Mouse (Mus musculus): ENCODE results near the gene Scaf4.
"Not testable (repeated sequence)": the region's sequence is repeated elsewhere in the genome, so short reads cannot be mapped to it uniquely, and the experiment has no call there.

Scaf4 gene

DNA sequence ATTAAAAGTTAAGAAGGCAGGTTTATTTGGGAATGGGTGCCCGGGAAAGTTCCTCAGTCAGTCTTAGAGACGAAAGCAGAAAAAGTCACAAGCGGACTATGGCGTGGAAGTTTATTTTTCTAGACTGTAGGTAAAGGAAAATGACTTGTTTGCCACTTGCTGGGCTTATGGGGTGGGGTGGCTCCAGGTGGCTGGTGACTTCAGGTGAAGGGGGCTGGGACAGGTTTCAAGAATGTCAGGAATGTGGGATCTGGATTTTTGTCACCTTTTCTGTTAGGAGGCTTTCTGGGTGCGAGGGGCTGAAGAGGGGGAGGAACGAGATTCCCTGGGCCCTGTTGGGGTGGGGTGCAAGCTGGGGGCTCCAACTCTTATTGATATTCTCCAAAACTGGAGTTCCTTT, 7.4 kb upstream of the Scaf4 start:
- no peak for DNase-seq (ENCODE audit: low read depth, low spot score)

DNA sequence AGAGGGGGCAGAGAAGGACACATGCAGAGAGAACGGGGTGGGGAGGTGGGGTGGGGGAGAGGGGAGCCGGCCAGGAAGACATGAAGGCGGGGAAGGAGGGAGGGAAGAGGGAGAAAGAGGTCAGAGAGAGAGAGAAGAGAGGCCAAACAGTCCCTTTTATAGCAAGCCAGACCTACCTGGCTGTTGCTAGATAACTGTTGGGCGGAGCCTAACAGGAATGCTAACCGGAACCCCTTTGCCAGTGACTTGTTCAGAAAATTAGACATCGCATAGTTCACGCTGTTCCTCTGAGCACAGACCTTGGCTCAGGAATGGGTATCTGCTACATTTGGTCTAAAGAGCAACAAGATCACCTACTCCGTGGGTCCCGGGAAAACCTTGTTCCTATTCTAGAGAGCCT, 6.7 kb upstream of the Scaf4 start:
- DNase-seq (ENCODE audit: low read depth, low spot score), result no peak

DNA sequence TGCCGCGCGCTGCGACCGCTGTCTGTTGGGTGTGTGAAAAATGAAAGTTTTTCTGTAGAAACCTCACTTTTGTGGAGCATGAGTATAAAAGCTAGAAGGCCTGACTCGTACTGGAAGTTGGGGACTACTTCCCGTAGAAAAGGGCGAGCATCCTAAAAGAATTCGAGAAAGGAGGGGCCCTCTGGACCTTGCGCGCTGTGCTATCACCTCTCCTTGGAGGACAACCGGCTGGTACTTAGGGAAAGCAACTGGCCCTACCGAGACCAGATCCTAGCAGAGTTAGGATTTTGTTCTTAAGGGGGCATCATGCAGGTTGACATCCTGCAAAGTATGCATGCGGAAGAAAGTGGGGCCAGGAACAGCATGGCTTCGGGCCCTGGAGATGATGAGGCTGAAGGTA, 613 bp upstream of the Scaf4 start:
- no peak for DNase-seq (ENCODE audit: low read depth, low spot score)

DNA sequence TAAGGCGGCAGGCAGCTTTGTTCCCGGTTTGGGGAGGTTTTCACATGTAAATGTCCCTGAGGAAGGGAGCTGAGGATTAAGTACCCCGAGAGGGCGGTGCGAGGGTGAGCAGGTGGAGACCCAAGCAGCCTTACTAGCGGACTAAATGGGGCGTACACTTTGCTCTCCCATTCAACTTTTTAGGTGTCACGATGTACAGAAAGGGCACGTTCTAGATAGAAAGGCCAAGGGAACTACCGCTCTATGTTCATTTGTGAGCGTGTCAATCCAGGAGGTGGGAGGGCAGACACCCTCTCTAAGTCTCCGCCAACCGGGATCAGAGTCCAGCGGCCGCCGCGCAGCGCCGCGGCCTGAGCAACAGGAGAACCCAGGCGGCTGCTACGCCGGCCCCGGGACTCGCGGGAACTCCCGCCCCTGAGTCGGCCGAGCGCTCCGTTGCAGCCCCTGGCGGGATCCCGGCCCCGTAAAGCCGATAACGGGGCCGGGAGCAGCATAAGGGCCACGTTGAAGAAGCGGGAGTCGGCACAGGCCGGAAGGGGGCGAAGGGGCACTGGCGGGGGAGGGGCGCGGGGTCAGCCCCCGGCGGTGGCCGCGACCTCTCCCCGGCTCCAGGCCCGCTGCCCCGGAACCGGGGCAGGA, 918 bp downstream of the Scaf4 start:
- peak; percentile 66 for DNase-seq (ENCODE audit: low read depth, low spot score)

DNA sequence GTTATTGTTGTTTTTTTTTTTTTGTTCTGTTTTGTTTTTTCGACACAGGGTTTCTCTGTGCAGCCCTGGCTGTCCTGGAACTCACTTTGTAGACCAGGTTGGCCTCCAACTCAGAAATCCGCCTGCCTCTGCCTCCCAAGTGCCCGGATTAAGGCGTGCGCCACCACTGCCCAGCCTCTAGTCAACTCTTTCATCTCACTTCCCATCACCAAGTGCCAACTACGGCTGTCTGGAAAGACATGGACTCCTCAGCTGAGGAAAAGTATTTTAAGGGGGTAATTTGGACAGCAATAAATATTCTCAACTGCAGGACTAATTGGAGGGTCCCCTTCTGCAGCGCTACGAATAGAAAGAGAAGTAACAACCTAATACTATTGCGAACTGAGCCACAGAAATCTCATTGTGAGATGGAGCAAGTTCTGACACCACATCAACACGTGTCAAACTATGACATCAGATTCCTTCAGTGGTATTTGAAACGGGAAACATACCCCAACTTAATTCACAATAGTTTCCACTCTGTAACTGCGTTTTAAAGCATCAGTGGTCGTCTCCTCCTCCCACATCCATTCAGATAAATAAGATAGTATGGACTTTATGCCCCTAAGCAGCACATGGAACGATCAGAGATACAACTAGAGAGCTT, 1.6 kb downstream of the Scaf4 start:
- DNase-seq (ENCODE audit: low read depth, low spot score), result peak; percentile 62

DNA sequence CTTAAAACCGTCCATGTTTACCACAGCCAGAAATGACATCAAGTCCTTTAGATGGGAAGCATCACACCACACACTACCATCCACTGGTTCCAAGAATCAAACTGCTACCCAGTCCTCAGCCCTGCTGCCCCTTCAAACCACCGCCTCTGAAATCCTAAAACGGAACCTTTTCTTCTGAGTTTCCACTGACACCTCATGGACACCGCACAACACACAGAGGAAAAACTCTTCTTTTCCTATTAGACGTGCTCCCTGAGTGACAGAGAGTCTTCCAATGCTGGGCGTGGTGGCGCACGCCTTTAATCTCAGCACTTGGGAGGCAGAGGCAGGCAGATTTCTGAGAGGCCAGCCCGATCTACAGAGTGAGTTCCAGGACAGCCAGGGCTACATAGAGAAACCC, 2.9 kb downstream of the Scaf4 start:
- DNase-seq (ENCODE audit: low read depth, low spot score), result no peak

DNA sequence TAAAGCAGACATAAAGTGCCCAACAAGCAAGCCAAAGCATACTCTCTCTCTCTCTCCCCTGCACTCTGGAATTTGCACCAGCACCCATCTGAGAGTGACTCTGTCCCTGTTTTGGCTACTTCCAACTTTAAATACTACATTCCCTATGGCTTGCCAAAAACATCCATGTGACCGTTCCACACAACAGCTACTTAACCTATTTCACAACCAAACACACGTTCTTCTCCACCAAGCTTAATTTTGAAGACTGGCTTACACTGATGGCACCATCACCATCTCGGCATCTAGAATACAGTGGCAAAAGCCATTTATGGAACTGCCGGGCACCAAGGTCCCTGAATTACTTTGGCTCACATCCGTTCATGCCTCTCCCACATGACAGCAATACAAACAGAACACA, 3.3 kb downstream of the Scaf4 start:
- DNase-seq (ENCODE audit: low read depth, low spot score), result no peak

DNA sequence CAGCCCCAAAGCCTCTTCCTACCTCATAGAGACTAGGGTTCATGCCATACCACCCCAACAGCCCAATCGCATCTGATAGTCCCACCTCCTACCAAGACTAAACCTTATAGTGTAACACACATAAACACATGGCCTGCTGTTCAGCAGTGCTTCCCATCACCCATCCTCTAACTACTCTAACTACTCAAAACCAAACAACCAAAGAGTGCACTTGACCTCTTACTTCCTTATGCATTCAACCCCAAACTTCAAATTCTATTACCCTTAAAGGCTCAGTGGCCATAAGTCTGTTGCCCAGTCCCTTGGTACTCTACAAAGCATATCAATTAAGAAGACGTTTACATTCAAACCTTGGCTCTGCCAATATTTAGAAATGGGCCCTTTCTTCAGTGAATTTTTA, 3.8 kb downstream of the Scaf4 start:
- DNase-seq (ENCODE audit: low read depth, low spot score), result peak; percentile 51

DNA sequence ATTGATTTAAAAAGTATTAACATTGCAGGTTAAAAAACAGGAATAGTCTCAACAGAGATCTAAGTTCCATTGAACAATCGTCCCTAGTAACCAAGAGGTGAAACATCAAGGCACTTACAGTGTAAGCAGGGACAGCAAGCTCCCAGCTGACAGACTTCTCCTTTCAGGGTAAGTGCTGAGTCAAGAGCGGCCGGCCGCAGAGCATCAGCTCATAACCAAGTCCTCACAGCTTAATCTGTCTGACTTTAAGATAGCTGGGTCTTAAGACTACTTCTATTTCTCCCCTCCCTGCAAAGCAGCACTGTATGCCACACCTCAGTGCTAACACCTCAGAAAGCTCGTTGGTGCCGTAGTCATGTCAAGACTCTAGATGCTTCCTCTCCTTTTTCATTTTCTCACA, 5.2 kb downstream of the Scaf4 start:
- peak; percentile 85 for DNase-seq (ENCODE audit: low read depth, low spot score)

DNA sequence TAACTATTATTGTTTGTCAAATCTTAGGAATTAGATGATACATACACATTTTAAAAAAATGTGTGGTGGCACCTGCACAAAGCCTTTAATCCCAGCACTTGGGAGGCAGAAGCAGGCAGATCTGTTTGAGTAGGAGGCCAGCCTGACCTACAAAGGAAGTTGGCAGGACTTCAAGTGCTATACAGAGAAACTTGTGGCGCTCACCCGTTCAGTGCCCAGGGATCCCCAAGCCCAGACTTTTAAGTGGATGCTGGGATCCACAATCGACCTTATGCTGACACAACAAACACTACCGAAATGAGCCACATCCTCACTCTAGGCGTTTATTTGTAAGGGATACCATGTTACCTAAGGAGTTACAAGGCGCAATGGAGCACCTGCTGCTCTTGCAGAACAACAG, 8.8 kb downstream of the Scaf4 start:
- no peak for DNase-seq (ENCODE audit: low read depth, low spot score)

DNA sequence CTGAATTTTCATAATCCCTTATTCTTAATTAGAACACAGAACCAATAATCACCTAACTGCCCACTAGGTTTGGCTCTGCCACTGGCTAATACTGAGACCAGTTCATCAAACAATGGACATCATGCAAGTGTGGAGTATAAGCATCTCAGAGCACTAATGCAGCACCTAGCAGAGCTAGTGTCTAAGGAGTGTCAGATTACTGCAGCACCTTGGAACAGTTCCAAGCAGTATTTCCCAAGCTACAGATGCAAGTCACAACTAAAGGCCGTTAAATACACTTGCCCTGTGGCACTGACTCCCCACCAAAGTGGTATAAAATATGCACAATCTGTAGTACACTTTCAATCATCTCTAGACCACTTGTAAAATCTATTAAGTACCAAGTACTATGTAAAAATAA, 17.7 kb downstream of the Scaf4 start:
- no peak for DNase-seq (ENCODE audit: low read depth, low spot score)

DNA sequence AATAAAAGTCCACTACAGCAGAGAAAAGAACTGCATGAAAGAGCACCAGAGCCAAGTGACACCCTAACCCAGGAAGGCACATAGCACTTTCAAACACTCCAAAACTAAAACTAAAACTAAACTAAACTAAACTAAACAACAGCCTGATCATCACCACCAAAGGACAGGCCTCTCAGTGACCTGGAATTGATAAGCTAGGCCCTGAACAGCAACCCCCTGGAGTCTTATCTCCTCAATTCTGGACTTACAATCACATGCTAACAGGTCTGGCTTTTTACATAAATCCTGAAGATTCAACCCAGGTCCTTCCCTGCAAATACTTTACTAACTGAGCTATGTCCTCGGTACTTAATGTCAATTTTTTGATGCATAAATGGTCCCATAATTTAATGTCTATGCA, 19.2 kb downstream of the Scaf4 start:
- DNase-seq (ENCODE audit: low read depth, low spot score), result no peak

DNA sequence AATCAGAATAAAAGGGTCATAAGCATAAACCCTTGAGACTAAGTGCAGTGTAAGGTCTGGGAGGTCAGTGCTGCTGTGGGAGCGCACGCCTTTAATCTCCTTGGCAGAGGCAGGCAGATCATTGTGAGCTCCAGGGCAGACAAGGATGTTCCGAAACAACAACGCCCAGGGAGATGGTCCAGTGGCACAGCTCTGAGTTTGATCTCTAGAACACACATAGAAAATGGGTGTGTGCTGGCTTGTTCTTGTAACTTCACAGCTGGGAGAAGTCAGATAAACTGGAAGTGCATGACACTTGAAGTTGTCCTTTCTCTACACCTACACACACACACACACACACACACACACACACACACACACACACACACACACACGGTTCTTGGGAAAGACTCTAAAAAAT, 20.3 kb downstream of the Scaf4 start:
- DNase-seq (ENCODE audit: low read depth, low spot score), result no peak

DNA sequence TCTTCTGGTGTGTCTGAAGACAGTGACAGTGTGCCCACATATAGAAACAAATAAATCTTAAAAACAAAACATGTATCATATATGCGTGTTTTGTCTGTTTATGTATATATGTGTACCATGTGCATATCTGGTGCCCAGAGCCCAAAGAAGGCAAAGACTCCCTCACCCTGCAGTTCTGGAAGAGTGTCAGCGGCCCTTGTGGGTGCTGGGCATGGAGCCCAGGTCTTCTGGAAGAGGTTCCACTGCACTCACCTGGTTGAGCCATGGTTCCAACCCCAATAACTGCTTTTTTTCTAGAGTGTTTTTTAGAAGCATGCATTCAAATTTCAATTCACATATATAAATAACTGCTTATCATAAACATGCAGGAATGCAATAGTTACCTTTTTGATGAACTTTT, 22.5 kb downstream of the Scaf4 start:
- DNase-seq (ENCODE audit: low read depth, low spot score), result no peak

DNA sequence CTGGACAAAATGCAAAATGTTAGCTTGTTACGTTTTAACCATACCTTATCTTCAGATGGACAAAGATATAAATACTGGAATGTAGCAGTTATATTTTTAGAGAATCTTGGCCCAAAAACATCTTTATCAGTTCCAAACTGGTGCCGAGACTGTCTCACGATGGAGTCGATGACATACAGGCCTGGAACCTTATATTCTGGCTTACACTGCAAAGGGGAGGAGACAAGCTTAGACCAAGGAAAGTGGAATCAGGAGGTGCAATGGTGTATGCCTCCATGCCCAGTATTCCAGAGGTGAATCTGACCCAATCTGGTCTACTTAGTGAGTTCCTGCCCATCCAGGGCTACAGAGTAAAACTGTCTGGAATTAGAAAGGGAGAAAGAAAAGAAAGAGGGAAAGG, 24.2 kb downstream of the Scaf4 start:
- DNase-seq (ENCODE audit: low read depth, low spot score), result no peak

DNA sequence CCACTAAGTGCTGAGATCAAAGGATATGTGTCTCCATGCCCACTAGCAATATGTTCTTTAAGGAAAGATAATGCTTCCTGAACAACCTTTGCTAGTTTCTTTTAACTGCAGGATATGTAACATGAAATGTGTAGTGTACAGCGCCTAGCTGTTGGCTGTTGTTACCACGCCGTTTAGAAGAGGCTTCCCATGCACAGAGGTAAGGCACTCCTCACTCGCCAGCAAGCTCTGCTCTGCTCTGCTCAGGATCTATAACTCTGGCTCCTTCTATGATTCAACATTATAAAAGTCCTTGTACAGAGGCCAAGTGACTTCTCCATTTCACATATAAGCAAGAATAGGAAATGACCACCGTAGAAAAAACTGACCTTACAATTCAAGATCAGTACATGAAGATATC, 24.7 kb downstream of the Scaf4 start:
- no peak for DNase-seq (ENCODE audit: low read depth, low spot score)

DNA sequence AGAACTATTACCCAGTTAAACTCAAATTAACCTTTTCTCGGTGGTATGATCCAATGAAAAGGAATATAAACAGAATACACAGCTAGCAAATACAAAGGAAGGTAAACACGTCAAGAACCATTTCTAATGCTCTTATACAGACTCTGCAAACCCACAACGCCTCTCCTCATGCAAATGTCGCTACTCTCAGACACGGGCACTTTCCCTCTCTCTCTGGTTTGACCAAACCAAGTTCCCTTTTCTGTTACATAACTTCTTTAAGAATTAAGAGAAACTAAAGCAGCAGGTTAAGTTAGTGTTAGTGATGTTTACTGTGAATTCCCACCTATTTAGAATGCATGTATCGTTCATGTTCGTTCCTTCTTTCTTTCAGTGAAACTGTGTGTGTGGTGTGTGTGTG, 25.4 kb downstream of the Scaf4 start:
- peak; percentile 74 for DNase-seq (ENCODE audit: low read depth, low spot score)

DNA sequence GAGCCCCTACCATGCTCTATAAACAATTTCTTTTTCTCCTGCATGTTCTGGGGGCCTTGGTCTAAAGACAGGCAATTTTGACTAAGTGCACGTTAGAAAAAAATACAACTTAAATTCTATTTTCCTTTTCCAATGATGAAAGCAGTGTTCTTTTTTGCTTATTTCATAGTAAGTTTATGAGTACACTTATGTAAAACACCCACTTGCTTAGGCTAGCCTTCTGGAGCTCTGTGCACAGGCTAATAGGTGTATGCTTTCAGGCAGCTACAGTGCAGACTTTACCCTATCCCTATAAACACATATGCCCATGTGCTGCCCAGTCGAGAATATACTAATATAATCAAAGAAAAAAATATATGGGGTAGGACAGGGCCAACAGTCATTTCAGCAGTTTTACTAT, 31.8 kb downstream of the Scaf4 start:
- DNase-seq (ENCODE audit: low read depth, low spot score), result no peak

DNA sequence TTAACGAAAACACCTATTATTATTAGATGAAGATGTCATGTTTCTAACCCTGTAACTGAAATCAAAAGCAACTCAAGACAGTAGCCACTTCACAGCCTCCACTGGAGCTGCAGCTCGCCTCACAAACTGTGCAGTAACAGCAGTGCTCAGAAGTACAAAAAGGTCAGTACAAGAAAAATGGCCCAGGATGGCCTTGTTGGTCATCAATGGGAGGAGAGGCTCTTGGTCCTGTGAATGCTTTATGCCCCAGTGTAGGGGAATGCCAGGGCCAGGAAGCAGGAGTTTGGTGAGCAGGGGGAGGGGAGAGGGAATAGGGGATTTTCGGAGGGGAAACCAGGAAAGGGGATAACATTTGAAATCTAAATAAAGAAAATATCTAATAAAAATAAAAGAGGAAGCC, 33.0 kb downstream of the Scaf4 start:
- DNase-seq (ENCODE audit: low read depth, low spot score), result not testable (repeated sequence)

DNA sequence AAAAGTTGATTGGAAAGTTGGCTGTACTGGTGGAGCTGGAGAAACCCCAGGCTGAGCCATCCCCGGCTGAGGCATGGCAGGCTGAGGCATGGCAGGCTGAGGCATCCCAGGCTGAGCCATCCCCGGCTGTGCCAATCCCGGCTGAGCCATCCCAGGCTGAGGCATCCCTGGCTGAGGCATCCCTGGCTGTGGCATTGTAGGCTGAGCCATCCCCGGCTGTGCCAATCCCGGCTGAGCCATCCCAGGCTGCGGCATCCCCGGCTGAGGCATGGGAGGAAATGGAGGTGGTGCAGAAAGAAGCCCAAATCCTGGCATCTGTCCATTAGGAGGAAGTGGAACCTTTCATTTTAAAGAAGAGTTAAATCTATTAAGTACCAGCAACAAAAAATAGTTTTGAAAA, 34.2 kb downstream of the Scaf4 start:
- no peak for DNase-seq (ENCODE audit: low read depth, low spot score)

DNA sequence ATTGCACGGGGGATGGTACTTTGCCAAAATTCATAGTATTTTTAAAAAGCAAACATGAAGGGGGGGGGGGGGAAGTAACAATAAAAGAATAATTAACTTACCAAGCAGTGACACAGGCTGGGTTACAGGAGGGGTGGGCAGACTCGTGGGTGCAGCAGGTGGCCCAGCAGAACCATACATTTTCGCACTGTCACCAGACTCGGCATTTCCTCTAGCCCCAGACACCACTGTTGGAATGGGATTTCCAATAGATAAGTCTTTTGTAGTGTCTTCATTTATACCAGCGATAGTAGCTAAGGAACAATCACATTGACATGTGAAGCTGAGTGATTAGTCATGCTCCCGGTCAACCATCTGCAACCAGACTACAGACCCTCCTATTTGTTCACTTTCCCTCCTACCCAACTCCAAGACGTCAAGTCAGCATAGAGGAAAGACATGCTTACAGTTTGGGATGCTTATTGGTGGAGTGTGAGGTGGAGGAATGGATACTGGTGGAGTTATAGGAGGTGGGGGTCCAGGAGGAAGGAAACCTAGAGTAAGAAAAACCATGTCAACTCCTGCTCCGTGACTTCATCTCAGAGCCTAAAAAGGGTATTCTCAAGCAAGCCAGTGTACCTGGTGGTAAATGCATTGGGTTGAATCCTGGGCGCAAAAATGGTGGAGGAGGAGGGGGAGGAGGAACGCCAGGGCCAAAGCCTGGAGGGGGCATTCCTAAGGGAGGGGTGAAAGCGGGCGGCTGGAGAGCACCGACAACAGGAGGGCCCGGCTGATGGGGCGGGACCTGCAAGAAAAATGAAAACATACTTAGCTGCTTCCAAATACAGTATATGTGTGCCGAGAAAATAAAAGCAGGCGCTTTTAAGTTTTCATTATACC, 41.6 kb downstream of the Scaf4 start:
- no peak for DNase-seq (ENCODE audit: low read depth, low spot score)

DNA sequence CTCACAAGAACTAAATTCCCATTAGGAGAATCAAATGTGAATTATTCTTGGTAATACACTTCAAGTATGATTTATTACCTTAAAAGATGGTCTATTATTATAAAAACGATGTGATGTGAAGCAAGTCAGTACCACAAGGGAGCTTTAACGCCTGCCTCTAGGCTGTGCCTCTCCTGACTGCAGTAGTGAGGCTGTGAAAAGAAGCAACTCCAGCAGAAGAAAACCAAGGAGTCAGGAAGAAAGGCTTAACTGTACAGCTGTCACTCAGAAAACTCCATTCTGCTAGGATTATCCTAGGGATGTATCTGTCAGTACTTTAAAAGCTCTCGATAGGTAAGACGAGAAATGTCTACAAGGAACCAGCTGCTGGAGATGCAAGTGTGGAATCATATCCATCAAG, 42.4 kb downstream of the Scaf4 start:
- no peak for DNase-seq (ENCODE audit: low read depth, low spot score)
